Mouse (Mus musculus): ENCODE measurements around the gene Mettl21c.
A peak's percentile ranks its signal among the peaks of the same experiment; 100 is the strongest.
"Not testable (repeated sequence)": the region's sequence is repeated elsewhere in the genome, so short reads cannot be mapped to it uniquely, and the experiment has no call there.

Gene Mettl21c

DNA sequence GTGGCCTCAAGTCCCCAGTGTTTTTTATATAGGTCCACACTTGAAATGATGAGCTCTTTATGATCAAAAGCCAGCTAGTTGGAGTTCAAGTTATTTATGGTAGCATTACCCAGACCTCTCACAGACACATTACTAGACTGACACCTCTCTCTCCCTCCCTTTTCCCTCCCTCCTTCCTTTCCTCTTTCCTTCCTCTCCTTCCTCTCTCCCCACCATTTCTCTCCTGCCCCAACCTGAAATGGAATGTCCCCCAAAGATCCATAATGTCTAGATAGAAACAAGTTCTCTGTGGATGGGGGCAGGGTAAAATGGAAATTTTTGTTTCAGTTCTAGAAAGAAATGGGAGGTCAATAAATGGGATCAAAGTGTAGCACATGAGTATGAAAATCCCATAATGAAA, at the start of gene Mettl21c:
Gene Mettl21c (minus strand): TSS at position 101 of the 400 bp plus-strand sequence.
- no peak for DNase-seq

DNA sequence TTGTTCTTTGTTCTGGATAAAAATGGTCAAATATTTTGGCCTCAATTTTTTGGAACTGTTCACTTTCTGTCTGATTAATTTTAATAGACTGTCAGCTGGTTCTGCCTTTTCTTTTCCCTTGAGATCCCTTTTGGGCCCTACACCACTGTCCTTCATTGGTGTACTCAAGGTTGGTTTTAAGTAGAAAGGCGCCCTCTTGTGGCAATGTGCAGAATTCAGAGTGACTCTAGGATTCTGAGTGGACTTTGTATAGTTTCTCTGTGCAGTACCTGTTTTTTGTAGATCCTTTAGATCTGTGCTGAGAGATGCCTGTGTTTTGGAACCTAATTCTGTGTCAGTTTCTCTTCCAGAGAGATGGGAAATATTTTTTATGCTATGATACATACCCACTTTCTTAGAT, 44.8 kb upstream of the Mettl21c start:
- DNase-seq = peak; percentile 26 to 42

DNA sequence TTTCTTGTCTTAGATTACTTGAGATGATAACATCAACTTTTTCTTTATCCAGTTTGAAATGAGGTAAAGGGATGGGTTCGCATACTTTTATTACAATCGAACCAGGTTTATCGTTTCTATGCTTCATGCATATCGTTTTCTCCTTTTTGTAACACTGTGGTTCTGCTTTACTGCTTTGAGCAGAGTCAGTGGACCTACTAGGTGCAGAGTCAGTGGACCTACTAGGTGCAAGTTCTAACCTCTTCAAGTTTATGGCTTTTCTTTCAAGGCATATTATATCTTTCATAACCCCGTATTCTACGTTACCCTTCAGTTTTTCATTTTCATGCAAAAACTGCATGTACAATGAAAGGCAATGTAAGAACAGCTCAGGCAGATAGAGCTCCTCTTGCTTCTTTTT, 43.6 kb upstream of the Mettl21c start:
- no peak for DNase-seq

DNA sequence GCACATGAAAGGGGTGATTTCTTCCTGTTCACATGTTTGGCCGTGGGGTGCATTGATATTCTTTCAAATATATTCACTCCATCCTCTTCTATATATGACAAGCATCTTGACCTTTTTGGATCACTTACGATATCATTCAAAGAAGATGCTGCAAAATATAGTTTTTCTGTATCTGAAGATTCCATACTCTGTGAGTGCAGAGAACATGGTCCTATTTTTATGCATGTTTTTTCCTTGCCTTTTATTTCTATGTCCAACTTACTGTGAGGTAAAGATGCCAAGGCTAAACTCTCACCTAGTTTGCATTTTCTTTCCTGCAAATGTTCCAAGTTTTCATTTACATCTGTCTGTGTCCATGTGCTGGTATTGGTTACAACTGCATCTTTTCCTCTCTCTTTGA, 42.0 kb upstream of the Mettl21c start, which contains the start of gene Gm8251:
Gene Gm8251 (minus strand): TSS at position 101 of the 400 bp plus-strand sequence.
- DNase-seq = no peak

DNA sequence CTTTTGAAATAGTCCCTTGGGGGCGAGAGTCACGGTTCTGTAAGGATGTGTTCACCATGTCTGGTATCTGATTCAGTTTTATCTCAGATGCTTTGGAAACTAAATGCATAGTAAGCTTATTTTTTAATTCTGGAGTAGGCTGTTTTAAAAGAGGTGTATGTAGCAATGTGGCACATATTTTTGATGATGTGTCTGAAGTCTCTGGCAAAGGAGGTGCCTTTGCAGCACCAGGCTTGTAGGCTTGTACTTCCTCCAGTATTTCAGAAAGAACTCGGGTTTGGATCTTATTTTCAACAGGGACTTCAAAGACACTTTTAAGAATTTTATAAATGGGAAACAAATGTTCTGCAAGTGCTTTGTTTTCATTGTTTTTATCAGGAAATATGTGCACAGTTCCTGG, 38.0 kb upstream of the Mettl21c start:
- no peak for DNase-seq

DNA sequence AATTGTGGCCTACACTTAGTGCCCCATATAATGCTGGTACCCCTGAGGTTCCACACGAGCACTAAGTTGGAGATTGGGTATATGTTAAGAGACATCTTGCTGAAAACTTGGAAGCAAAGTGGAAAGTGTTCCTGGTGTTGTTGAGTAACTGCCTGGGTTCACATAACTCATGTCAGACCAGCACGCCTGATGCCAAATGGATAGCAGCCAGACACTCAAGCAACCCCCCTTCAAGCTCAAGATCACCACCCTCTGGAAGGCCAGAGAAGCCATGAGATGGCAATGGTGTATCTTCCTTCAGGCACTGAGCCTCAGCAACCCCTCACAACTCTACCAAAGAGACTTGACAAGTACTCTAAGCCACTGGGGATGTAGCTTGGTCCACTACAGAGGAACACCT, 26.7 kb upstream of the Mettl21c start:
- no peak for DNase-seq

DNA sequence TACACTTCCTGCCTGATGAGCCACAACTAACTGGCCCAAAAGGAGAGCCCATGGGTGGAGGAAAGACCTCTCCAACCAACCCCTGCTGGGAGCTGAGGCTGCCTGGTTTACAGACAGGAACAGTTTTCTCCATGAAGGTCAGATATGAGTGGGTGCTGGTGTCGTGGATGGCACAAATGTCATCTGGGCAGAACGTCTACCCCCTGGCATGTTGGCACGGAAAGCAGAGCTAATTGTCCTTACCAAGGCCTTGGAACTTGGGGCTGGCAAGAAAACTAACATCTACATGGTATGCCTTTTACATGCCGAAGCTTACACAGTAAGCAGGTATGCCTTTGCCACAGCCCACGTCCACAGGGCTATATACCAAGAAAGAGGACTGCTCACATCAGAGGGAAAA, 25.9 kb upstream of the Mettl21c start:
- not testable (repeated sequence) for DNase-seq

DNA sequence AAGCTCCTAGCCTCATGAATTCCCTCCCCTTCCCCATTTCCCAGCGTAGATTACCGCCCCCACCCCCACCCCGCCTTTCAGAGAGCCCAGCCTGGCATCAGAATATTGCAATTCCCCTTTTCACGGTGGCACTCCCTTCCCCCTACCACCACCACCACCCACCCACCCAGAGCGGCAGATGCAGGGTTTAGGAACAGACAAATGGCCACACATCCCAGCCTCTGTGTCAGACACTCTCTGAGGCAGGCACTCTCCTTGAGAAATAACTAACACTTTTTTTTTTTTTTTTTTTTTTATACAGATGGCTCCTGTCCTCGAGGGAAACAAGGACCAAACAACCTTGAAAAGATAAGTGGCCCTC, 22.7 kb upstream of the Mettl21c start:
- no peak for DNase-seq

DNA sequence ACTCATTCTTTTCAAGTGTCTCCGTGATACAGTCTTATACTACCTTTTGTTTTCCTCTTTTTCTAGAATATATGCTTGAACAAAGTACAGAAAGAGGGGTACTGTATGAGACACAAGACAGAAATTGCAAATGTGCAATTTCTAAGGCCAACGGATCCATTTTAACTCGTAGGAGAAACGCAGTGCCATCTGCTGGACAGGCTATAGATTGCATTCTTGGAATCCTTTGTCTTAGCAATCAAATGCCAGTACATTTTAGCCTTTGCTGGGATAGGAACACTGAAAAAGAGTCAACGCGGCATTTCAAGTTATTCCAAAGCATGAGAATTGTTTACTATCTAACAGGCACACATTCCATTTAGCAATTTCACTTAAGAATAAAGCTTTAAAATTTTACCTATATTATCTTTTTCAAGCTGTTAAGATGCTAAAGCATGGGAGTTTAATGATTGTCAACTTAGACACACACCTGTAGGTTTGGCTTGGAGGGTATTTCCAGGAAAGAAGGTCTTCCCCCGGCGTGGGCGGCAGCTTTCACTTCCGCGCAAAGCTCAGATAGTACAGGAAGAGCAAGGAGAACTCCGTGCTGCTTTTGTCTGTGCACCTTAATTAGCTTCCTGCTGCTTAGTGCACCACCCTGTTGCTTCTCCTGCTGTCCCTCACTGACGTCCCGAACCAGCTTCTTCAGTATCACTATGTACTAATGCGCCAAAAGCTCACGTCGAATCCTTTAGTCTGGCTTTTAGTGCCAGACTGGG, 22.1 kb upstream of the Mettl21c start:
- DNase-seq = peak; percentile 39 to 77

DNA sequence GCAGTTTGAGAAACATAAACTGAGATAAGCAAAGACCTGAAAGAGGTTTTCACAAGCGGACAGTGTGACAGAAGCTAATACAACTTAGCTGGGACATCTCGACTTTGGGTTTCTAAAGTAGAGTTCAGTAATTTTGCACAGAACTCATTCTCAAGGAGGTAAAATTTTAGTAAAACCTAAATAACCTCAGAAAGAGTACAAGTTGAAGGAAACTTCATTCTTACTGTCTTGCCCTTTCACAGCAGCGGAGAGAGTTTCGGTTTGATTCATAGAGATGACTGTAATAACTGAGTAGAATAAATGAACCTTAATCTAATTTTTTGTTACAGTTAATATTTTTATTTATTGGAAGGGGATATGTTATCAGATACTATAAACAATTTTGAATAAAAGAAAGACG, 13.1 kb upstream of the Mettl21c start:
- DNase-seq = no peak

DNA sequence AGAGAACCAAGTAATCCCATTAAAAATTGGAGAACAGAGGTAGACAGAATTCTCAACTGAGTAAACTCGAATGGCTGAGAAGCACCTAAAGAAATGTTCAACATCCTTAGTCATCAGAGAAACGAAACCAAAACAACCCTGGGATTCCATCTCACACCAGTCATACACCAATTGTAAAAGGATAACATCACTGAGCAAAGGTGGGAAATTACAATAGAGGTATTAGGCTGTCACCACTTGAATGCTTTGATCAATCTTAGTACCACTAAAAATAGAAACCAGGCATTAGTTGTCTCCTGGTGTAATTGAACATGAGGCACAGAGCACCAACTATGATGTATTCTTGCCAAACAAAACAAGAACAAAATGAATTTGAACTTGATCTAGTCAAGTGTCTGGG, 12.4 kb upstream of the Mettl21c start:
- DNase-seq = no peak

DNA sequence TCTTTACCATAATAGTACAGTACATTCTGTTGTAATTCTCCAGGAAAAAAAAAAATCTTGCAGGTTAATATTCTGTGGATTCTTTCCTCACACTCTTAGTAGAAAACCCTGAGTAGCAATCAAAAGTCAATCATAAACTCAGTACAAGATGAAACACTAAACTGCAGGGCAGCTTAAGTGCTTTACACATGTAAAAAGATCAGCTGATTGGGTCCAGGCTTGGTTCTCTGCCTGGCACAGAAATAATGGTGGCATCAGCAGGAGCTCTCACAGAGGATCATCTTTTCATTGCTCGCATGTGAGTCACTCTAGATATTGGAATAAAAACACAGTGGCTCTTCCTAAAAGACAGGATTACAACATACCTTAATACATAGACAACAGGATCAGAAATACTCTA, 7.8 kb upstream of the Mettl21c start:
- DNase-seq = no peak

DNA sequence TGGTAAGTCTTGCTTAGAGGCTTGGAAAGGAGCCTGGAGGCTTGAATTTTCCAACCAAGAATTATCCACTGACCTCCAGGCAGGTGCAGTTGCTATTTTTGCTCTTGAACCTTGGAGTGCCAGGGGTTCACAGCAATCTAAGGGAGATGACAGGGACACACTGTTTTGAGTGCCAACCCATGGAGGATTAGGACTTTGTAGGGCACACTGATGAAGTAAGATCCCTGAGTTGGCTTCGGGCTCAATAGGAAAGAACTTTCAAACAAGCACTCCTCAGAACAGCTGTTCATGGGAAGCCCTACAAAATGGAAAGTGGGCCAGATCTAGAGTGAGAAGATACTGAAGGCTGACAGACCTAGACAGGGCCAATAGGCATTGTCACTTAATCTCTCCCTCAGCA, 2.8 kb upstream of the Mettl21c start:
- no peak for DNase-seq

DNA sequence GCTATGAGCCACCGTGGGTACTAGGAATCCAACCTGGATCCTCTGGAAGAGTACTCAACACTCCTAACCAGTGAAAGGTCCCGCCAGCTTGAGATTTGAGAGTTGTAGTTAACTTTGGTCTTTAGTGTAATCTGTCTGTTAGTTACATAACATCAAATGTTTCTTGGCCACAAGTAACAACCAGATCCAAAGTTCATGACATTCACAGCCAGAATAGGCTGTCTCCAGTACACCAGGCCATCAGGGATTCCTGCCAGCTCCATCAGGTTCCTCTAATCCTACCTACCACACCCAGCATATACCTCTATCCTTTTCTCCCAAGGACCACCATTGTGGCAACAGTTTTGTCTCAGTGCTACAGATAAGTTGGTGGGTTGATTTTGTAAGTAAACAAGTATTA, 4.3 kb downstream of the Mettl21c start:
- DNase-seq = no peak

DNA sequence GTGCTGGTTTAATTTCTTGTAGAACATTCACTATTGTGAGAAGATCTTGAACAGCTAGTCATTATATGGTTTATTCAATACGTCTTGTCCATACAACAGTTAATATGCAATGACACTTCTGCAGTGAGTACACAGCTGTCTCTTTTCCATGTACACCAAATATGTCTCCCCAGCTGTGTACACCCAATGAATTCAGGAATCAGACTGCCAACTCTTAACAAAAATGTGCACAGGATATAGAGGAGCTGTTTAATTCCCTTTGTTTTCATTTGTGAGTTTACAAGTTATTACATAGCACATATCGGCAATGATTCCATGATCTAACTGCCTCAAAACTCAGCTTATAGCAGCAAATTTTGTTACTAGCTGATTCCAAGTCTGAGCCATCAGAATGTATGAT, 15.3 kb downstream of the Mettl21c start:
- no peak for DNase-seq

DNA sequence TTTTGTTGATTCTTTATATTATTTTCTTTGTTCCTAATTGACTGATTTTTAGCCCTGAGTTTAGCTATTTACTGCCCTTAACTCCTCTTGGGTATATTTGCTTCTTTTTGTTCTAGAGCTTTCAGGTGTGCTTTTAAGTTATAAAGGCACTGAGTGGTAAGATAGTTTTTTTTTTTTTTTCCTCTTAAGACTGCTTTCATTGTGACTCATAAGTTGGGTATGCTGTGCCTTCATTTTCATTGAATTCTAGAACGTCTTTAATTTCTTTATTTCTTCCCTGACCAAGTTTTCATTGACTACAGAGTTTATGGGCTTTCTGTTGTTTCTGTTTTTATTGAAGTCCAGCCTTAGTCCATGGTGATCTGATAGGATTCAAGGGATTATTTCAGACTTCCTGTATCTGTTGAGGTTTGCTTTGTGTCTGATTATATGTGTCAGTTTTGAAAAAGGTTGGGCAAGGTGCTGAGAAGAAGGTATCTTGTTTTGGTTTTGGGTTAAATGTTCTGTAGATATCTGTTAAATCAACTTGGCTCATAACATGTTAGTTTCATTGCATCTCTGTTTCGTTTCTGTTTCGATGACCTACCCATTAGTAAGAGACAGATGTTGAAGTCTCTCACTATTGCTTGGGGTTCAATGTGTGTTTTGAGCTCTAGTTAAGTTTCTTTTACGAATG, 22.8 kb downstream of the Mettl21c start:
- DNase-seq = no peak

DNA sequence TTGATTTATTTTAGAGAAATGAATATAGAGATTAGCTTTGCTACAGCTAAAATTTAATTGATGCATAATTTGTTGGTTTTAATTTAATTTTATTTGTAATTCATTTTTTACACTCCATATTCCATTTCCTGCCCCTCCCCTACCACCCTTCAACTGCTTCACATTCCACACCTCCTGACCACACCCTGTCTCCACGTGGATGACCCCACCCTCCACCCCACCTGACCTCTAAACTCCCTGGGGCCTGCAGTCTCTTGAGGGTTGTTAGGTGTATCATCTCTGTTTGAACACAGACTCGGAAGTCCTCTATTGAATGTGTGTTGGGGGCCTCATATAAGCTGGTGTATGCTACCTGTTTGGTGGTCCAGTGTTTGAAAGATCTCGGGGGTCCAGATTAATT, 48.7 kb downstream of the Mettl21c start:
- DNase-seq = no peak

DNA sequence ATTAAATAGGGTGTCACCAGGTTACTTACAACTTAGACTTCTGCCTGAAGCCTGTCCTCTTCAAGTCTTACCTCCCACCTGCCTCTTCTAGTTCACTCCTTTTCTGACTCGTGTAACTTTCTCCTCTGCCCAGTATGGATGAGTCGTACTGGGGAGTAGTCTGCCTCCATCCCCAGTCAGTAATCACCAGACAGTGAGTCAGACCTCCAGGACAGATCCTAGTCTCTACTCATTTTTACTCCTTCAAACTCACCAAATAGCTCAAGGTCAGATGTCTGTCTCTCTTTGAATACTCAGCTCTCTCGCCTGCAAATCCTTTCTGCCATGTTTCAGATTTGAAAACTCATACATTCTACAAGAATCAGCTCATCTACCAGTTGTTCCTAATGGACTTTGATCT, 50.5 kb downstream of the Mettl21c start:
- no peak for DNase-seq

DNA sequence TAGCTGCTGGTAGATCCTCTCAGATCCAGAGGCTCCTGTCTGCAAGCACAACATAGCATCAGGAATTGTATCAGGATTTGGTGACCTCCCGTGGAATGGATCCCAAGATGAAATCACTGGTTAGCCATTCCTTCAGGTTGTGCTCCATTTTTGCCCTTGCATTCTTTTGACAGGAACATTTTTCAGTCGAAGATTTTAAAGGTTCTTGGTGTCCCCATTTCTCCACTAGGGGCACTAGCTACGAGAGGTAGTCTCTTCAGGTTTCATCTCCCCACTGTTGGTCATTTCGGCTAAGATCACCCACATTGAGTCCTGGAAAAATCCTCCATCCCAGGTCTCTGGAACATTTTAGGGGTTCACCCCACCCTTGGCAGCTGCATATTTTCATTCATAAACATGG, 53.1 kb downstream of the Mettl21c start:
- no peak for DNase-seq

DNA sequence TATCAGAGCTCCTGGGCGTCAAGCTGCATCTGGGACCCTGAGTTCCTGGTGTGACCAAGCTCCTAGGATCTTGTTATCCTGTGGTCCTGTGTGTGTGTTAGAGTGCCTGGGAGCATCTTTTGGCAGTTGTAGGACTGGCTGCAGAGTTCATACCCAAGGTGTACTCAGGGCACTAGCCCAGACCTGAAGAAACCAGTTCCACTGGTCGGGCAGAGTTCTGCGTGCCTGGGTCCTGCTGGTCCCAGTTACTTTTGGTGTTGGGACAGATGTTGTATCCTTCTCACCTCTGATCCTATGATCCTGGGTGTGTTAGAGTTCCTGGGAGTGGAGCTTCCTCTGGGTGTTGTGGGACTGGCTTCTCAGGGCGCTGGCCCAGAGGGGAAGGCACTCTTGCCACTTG, 55.5 kb downstream of the Mettl21c start:
- DNase-seq = no peak

Data from cerebellum, postnatal 25 days (tissue).